Mouse (Mus musculus) intestine, embryonic 16.5 days (tissue): Measurements from ENCODE around the gene Dedd2. TPM values are rescaled to one million over a fixed set of nuclear protein-coding genes. Genes with fewer than 3 reads are reported as not detected.
"Not testable (repeated sequence)": the region's sequence is repeated elsewhere in the genome, so short reads cannot be mapped to it uniquely, and the experiment has no call there.

Experiments used
- ATAC-seq: fragments of 200-750 bp; cut with Nextera tagmentation; 2 replicates; pipeline ENCODE4 v1.8.0; 2017; ENCODE audit warnings: moderate TSS enrichment, moderate library complexity
- H3K27ac ChIP-seq: fragments of 300-500 bp; sonication (generic); 2 replicates; pipeline ENCODE4 v1.5.1; 2014; ENCODE audit warnings: mild to moderate bottlenecking, low read length
- H3K27me3 ChIP-seq: fragments of 300-500 bp; sonication (generic); replicated peaks from 2 replicates; pipeline ENCODE4 v1.6.1; 2014; ENCODE audit warnings: low read length, control low read depth, mixed read lengths; ENCODE audit not compliant: control insufficient read depth, insufficient read depth
- H3K36me3 ChIP-seq: fragments of 300-500 bp; sonication (generic); 2 replicates; pipeline ENCODE4 v1.6.1; 2014; ENCODE audit warnings: low read length, control low read depth; ENCODE audit not compliant: control insufficient read depth, insufficient read depth
- H3K4me1 ChIP-seq: fragments of 300-500 bp; sonication (generic); 2 replicates; pipeline ENCODE4 v1.6.1; 2014; ENCODE audit warnings: low read length, control low read depth, mixed read lengths; ENCODE audit not compliant: control insufficient read depth, insufficient read depth
- H3K4me2 ChIP-seq: fragments of 300-500 bp; sonication (generic); 2 replicates; pipeline ENCODE4 v1.6.1; 2014; ENCODE audit warnings: low read depth, low read length, control low read depth
- H3K4me3 ChIP-seq: fragments of 300-500 bp; sonication (generic); 2 replicates; pipeline ENCODE4 v1.5.1; 2014; ENCODE audit warnings: mild to moderate bottlenecking, low read length
- H3K9ac ChIP-seq: fragments of 300-500 bp; sonication (generic); 2 replicates; pipeline ENCODE4 v1.6.1; 2014; ENCODE audit warnings: low read depth, low read length
- H3K9me3 ChIP-seq: fragments of 300-500 bp; sonication (generic); 2 replicates; pipeline ENCODE4 v1.6.1; 2016; ENCODE audit warnings: low read length, control low read depth; ENCODE audit not compliant: control insufficient read depth
- WGBS: fragments of 180-500 bp; shearing (Covaris S2); extraction: QIAGEN DNeasy Blood & Tissue Kit; methylation state at CpG from one replicate; pipeline ENCODE4 v1.1.7; 2014; 5-methylcytosine and 5-hydroxymethylcytosine counted together
- polyA plus RNA-seq: library from polyadenylated mRNA; unstranded; fragments of >200 nt; fragmentation: Nextera tagmentation; extraction: Ambion mirVana; gene quantifications from 2 replicates; pipeline ENCODE4 v1.2.1, GENCODE M21; 2015

Gene Dedd2
- 11.3 and 11.9 TPM in 2 replicates for polyA plus RNA-seq

GRCm38 (mm10) chr7:25220457-25221101, at the start of gene Dedd2:
Dedd2 (minus strand) TSS chr7:25220615.
- Histone ChIP-seq H3K9ac (peak within 1 kb of the TSS; percentile 82), H3K27ac (peak within 1 kb of the TSS; percentile 84), H3K27me3 (no peaks in the 10 kb centered on the region), H3K9me3 (no peaks in the 10 kb centered on the region), H3K4me2 (peak within 1 kb of the TSS; percentile 87), H3K4me1 (peaks cover 27% of the 10 kb centered on the region), H3K4me3 (peak within 1 kb of the TSS; percentile 73), H3K36me3 (peaks cover 10% of the 10 kb centered on the region)
- ATAC-seq = no peak
- 4% methylated on average over 20 of the region's 20 CpGs for WGBS

DNA sequence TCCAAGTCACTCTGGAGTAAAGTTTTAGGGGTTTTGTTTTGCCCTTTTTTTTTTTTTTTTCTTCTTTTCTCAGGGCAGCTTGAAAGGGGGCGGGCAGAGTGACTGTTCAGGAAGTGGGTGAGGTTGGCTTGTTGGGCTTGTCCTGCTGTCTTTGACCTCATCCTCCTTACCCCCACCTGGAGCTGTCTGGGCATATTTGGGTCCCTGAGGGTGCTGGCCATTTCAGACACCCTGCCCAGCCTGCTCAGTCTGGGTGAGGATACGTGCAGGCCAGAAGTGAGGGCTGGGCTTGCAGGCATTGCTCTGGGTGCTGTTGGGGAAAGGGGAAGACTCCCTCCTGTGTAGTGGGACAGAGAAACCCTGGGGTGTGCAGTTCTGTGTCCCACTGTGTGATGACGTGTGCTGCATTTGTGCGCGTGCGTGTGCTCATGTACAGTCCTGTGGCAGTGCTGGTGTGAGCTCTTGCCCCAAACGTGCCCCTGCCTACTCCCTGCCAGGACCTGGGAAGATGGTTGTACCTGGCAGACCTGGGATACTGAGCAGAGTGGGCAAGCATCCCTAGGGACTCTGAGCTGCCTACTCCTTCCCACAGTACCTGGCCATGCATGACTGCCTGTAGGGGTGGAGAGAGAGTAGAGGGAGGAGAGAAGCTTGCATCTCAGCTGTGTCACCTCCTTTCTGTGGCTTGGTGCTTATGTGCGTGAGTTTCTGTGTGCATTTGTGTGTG, 49.3 kb upstream of the Dedd2 start:
- Histone ChIP-seq H3K27me3 (no peaks in the 10 kb centered on the region), H3K4me1 (peaks cover 30% of the 10 kb centered on the region), H3K4me2 (peak overlapping the region; percentile 20; the same call in 1 of the 2 replicates), H3K27ac (peak overlapping the region; percentile 17), H3K9me3 (no peaks in the 10 kb centered on the region), H3K36me3 (peaks cover 2% of the 10 kb centered on the region), H3K4me3 (0 out of 2 replicates have a peak overlapping the region, but pooled peaks have one; percentile 87), H3K9ac (peak overlapping the region; percentile 94)
- WGBS = 78% methylated on average over 8 of the region's 8 CpGs
- no peak for ATAC-seq

DNA sequence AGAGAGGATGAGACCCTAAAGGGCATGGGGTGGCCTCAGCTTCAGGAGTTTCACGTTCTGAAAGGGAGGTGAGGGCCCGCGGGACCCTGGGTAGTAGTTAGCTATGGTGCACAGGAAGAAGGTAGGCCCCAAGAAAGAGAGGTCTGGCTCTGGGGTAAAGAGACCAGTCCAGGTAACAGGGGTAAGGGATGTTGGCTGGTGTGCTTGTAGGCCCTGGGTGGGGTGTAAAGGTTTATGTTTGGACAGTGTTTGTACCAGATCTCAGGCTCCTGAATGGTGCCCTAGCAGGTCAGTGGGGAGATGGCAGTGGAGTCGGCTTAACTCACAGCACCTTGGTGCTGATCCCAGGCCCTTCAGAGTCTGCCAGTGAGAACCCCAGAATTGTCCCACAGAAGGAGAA, 48.6 kb upstream of the Dedd2 start:
- WGBS = 42% methylated on average over 4 of the region's 4 CpGs
- Histone ChIP-seq H3K9ac (peak overlapping the region; percentile 94), H3K27ac (peak overlapping the region; percentile 17), H3K4me3 (peak overlapping the region; percentile 87), H3K9me3 (no peaks in the 10 kb centered on the region), H3K4me2 (peak overlapping the region; percentile 80), H3K4me1 (peaks cover 26% of the 10 kb centered on the region), H3K27me3 (no peaks in the 10 kb centered on the region), H3K36me3 (peaks cover 2% of the 10 kb centered on the region)
- ATAC-seq = no peak

DNA sequence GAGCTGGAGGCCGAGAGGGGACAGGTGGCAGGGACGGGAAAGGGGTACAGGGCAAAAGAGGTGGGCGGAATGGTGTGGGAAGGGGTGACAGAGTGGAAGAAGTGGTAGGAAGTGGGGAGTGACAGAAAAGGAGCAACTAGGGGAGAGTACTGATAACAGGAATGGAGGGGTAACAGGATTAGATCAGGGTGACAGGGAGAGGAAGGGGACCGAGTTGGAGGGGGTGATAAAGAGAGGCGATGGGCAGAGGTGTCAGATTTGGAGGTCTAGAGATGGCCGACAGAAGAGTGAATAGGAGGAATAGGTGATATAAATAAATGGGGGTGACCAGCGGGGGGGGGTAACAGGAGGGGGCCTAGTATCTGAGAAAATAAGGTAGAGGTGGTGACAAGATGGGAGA, 48.2 kb upstream of the Dedd2 start:
- H3K4me3 ChIP-seq = peak overlapping the region; percentile 87
- no peaks in the 10 kb centered on the region for H3K27me3 ChIP-seq
- H3K9ac ChIP-seq = peak overlapping the region; percentile 94
- H3K4me2 ChIP-seq = peak overlapping the region; percentile 80
- H3K9me3 ChIP-seq = no peaks in the 10 kb centered on the region
- 3% methylated on average over 7 of the region's 7 CpGs for WGBS
- H3K36me3 ChIP-seq = peaks cover 2% of the 10 kb centered on the region
- peaks cover 22% of the 10 kb centered on the region for H3K4me1 ChIP-seq
- ATAC-seq = no peak
- H3K27ac ChIP-seq = peak overlapping the region; percentile 79

- Histone ChIP-seq H3K4me2 (peak overlapping the region; percentile 80), H3K9ac (peak overlapping the region; percentile 94), H3K9me3 (no peaks in the 10 kb centered on the region), H3K27me3 (no peaks in the 10 kb centered on the region), H3K27ac (peak overlapping the region; percentile 81), H3K36me3 (no peaks in the 10 kb centered on the region; the same call in 1 of the 2 replicates), H3K4me3 (peak overlapping the region; percentile 87), H3K4me1 (peaks cover 19% of the 10 kb centered on the region)
- WGBS = under 1% methylated on average over 33 of the region's 33 CpGs
- ATAC-seq = peak; percentile 96
These were observed 47.5 kb upstream of the Dedd2 start for GRCm38 (mm10) chr7:25267751-25268463.

GRCm38 (mm10) chr7:25267301-25267750, 46.9 kb upstream of the Dedd2 start, which contains the start of gene Cic:
Cic (plus strand) TSS chr7:25267704.
- H3K27me3 ChIP-seq = no peaks in the 10 kb centered on the region
- peaks cover 19% of the 10 kb centered on the region for H3K4me1 ChIP-seq
- peak within 1 kb of the TSS; percentile 87 for H3K4me3 ChIP-seq
- no peaks in the 10 kb centered on the region; the same call in 1 of the 2 replicates for H3K36me3 ChIP-seq
- 0% methylated on average over 29 of the region's 29 CpGs for whole genome bisulfite sequencing
- no peaks in the 10 kb centered on the region for H3K9me3 ChIP-seq
- peak; percentile 88 for ATAC-seq
- peak within 1 kb of the TSS; percentile 94 for H3K9ac ChIP-seq
- H3K4me2 ChIP-seq = peak within 1 kb of the TSS; percentile 80
- H3K27ac ChIP-seq = peak within 1 kb of the TSS; percentile 81

DNA sequence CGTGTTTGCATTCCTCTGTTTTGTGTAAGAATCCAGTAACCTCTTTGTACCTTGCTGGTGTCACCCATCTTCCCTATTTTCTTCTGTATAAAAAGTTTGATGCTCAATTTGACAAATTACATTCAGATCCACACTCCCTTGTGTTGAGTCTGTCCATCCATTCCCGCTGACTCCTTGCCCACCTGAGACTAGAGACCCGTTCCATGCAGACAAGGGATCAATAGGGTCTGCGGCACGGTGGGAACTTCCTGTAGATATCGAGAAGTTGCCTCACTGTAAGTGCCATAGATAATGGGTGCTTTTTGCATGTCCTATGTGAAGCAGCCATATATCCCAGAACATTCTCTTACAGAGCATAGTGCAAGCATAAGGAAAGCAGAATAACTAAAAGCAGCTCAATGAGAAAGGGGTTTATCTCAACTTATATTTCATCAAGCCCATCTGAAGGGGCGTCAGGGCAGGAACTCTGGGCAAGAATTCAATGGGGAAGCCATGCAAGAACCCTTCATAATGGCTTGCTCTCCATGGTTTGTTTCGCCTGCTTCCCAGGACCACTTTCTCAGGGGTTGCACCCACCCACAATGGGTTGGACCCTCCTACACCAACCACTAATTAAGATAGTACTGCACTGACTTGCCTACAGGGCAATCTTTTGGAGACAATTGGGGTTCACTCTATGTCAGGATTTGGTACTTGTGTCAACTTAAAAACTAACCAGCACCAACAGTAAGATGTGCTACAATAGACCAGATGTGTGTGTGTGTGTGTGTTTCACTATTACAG, 46.0 kb upstream of the Dedd2 start:
- Histone ChIP-seq H3K36me3 (no peaks in the 10 kb centered on the region; the same call in 1 of the 2 replicates), H3K9me3 (no peaks in the 10 kb centered on the region), H3K4me1 (peaks cover 19% of the 10 kb centered on the region), H3K4me3 (no peak overlapping the region), H3K27ac (no peak overlapping the region), H3K9ac (peak overlapping the region; percentile 71; the same call in 1 of the 2 replicates), H3K27me3 (no peaks in the 10 kb centered on the region), H3K4me2 (peak overlapping the region; percentile 75; the same call in 1 of the 2 replicates)
- ATAC-seq = no peak
- WGBS = 89% methylated on average over 8 of the region's 8 CpGs

GRCm38 (mm10) chr7:25265743-25266142, 45.3 kb upstream of the Dedd2 start:
- H3K9me3 ChIP-seq, H3K27me3 ChIP-seq, H3K36me3 ChIP-seq, H3K27ac ChIP-seq, H3K4me3 ChIP-seq, H3K4me2 ChIP-seq, ATAC-seq, H3K9ac ChIP-seq: not testable (repeated sequence)
- H3K4me1 ChIP-seq = peaks cover 19% of the 10 kb centered on the region
- WGBS = 94% methylated on average over 5 of the region's 5 CpGs
